Mouse (Mus musculus): ENCODE data around the gene Sox30. TPM values are rescaled to one million over a fixed set of nuclear protein-coding genes. Genes with fewer than 3 reads are reported as not detected.

Gene Sox30
- polyA plus RNA-seq, 1 experiment = not detected

GRCm38 (mm10) chr11:45946796-45947195, 33.3 kb upstream of the Sox30 start:
- WGBS = 76% methylated on average over 4 of the region's 4 CpGs
- no peak for TF ChIP-seq POLR2A (IDR thresholded peaks at IDR 0.05; ENCODE audit: insufficient read depth, low read depth, low read length)
- no peak for TF ChIP-seq CTCF (IDR thresholded peaks at IDR 0.05; ENCODE audit: insufficient read depth, low read depth, low read length)
- H3K4me1 ChIP-seq (ENCODE audit: control insufficient read depth, insufficient read depth, low read length) = peaks cover 12% of the 10 kb centered on the region; the same call in 1 of the 2 replicates
- H3K4me3 ChIP-seq (ENCODE audit: insufficient read depth, low read depth, low read length) = no peak overlapping the region
- H3K27ac ChIP-seq (ENCODE audit: insufficient read depth, low read depth, low read length) = no peak overlapping the region

GRCm38 (mm10) chr11:45947491-45947890, 32.6 kb upstream of the Sox30 start:
- TF ChIP-seq POLR2A (IDR thresholded peaks at IDR 0.05; ENCODE audit: insufficient read depth, low read depth, low read length) = no peak
- TF ChIP-seq CTCF (IDR thresholded peaks at IDR 0.05; ENCODE audit: insufficient read depth, low read depth, low read length) = no peak
- Histone ChIP-seq H3K4me3 (ENCODE audit: insufficient read depth, low read depth, low read length) (no peak overlapping the region), H3K4me1 (ENCODE audit: control insufficient read depth, insufficient read depth, low read length) (peaks cover 12% of the 10 kb centered on the region; the same call in 1 of the 2 replicates), H3K27ac (ENCODE audit: insufficient read depth, low read depth, low read length) (no peak overlapping the region)
- WGBS = 80% methylated on average over 2 of the region's 2 CpGs

- under 1% methylated on average over 32 of the region's 32 CpGs for WGBS
- H3K4me1 ChIP-seq (ENCODE audit: control insufficient read depth, insufficient read depth, low read length) = no peaks in the 10 kb centered on the region
- H3K4me3 ChIP-seq (ENCODE audit: insufficient read depth, low read depth, low read length) = peak within 1 kb of the TSS; percentile 79
- peak within 1 kb of the TSS; percentile 52; the same call in 1 of the 2 replicates for H3K27ac ChIP-seq (ENCODE audit: insufficient read depth, low read depth, low read length)
- TF ChIP-seq POLR2A (IDR thresholded peaks at IDR 0.05; ENCODE audit: insufficient read depth, low read depth, low read length) (peak; percentile 69), CTCF (IDR thresholded peaks at IDR 0.05; ENCODE audit: insufficient read depth, low read depth, low read length) (no peak)
Measured at GRCm38 (mm10) chr11:45955127-45955627, 24.9 kb upstream of the Sox30 start, which contains the start of gene Thg1l. TSS of gene Thg1l (minus strand) at chr11:45955494.

GRCm38 (mm10) chr11:45959598-45959997, 20.5 kb upstream of the Sox30 start:
- H3K4me3 ChIP-seq (ENCODE audit: insufficient read depth, low read depth, low read length) = no peak overlapping the region
- 78% methylated on average over 3 of the region's 3 CpGs for WGBS
- H3K4me1 ChIP-seq (ENCODE audit: control insufficient read depth, insufficient read depth, low read length) = no peaks in the 10 kb centered on the region
- no peak for TF ChIP-seq POLR2A (IDR thresholded peaks at IDR 0.05; ENCODE audit: insufficient read depth, low read depth, low read length)
- TF ChIP-seq CTCF (IDR thresholded peaks at IDR 0.05; ENCODE audit: insufficient read depth, low read depth, low read length) = no peak
- no peak overlapping the region for H3K27ac ChIP-seq (ENCODE audit: insufficient read depth, low read depth, low read length)

- TF ChIP-seq CTCF (IDR thresholded peaks at IDR 0.05; ENCODE audit: insufficient read depth, low read depth, low read length) = no peak
- TF ChIP-seq POLR2A (IDR thresholded peaks at IDR 0.05; ENCODE audit: insufficient read depth, low read depth, low read length) = no peak
- H3K4me1 ChIP-seq (ENCODE audit: control insufficient read depth, insufficient read depth, low read length) = no peaks in the 10 kb centered on the region
- whole genome bisulfite sequencing = 87% methylated on average over 5 of the region's 5 CpGs
- no peak overlapping the region for H3K27ac ChIP-seq (ENCODE audit: insufficient read depth, low read depth, low read length)
- no peak overlapping the region for H3K4me3 ChIP-seq (ENCODE audit: insufficient read depth, low read depth, low read length)
Measured at GRCm38 (mm10) chr11:45960003-45960402, 20.1 kb upstream of the Sox30 start.

GRCm38 (mm10) chr11:45966896-45967295, 13.2 kb upstream of the Sox30 start:
- TF ChIP-seq CTCF (IDR thresholded peaks at IDR 0.05; ENCODE audit: insufficient read depth, low read depth, low read length) (no peak), POLR2A (IDR thresholded peaks at IDR 0.05; ENCODE audit: insufficient read depth, low read depth, low read length) (no peak)
- Histone ChIP-seq H3K4me1 (ENCODE audit: control insufficient read depth, insufficient read depth, low read length) (no peaks in the 10 kb centered on the region), H3K27ac (ENCODE audit: insufficient read depth, low read depth, low read length) (no peak overlapping the region), H3K4me3 (ENCODE audit: insufficient read depth, low read depth, low read length) (no peak overlapping the region)
- WGBS = 92% methylated on average over 4 of the region's 4 CpGs

- WGBS = 86% methylated on average over 3 of the region's 3 CpGs
- TF ChIP-seq CTCF (IDR thresholded peaks at IDR 0.05; ENCODE audit: insufficient read depth, low read depth, low read length) (no peak), POLR2A (IDR thresholded peaks at IDR 0.05; ENCODE audit: insufficient read depth, low read depth, low read length) (no peak)
Measured at GRCm38 (mm10) chr11:45968466-45968865, 11.6 kb upstream of the Sox30 start.

GRCm38 (mm10) chr11:45973635-45974034, 6.5 kb upstream of the Sox30 start:
- H3K27ac ChIP-seq (ENCODE audit: insufficient read depth, low read depth, low read length) = no peak overlapping the region
- TF ChIP-seq POLR2A (IDR thresholded peaks at IDR 0.05; ENCODE audit: insufficient read depth, low read depth, low read length) (no peak), CTCF (IDR thresholded peaks at IDR 0.05; ENCODE audit: insufficient read depth, low read depth, low read length) (no peak)
- 89% methylated on average over 5 of the region's 5 CpGs for WGBS
- no peak overlapping the region for H3K4me3 ChIP-seq (ENCODE audit: insufficient read depth, low read depth, low read length)
- H3K4me1 ChIP-seq (ENCODE audit: control insufficient read depth, insufficient read depth, low read length) = no peaks in the 10 kb centered on the region

More at GRCm38 (mm10) chr11:45968466-45968865, 11.6 kb upstream of the Sox30 start:
- Histone ChIP-seq H3K4me3 (ENCODE audit: insufficient read depth, low read depth, low read length) (no peak overlapping the region), H3K4me1 (ENCODE audit: control insufficient read depth, insufficient read depth, low read length) (no peaks in the 10 kb centered on the region), H3K27ac (ENCODE audit: insufficient read depth, low read depth, low read length) (no peak overlapping the region)

- Histone ChIP-seq H3K4me1 (ENCODE audit: control insufficient read depth, insufficient read depth, low read length) (no peaks in the 10 kb centered on the region), H3K27ac (ENCODE audit: insufficient read depth, low read depth, low read length) (no peak overlapping the region), H3K4me3 (ENCODE audit: insufficient read depth, low read depth, low read length) (no peak overlapping the region)
- WGBS = 87% methylated on average over 8 of the region's 8 CpGs
- TF ChIP-seq POLR2A (IDR thresholded peaks at IDR 0.05; ENCODE audit: insufficient read depth, low read depth, low read length) = no peak
- no peak for TF ChIP-seq CTCF (IDR thresholded peaks at IDR 0.05; ENCODE audit: insufficient read depth, low read depth, low read length)
Measured at GRCm38 (mm10) chr11:45974466-45974865, 5.6 kb upstream of the Sox30 start.
